Mouse (Mus musculus): Measurements from ENCODE around the gene Cog6.

The Cog6 gene

DNA sequence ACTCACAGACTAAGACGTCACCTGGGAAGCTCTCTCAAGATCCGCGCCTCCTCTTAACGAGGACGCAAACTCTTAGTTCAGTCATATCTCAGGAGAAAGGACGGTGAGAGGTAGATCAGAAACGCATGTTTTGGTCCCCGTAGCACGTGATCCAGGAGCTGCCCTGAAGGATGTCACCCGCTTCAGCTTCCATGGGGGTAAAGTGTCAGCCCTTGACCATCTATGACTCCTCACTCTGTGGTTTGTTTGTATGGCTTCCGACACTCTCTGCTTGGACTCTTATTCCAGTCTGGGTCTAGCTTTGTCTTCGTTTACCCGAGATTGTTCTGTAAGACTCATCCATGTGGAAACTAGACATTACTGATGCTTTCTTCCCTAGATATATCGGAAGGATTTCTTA, 54.6 kb downstream of the Cog6 start:
- no peak for DNase-seq (ENCODE audit: low read depth, low spot score)

DNA sequence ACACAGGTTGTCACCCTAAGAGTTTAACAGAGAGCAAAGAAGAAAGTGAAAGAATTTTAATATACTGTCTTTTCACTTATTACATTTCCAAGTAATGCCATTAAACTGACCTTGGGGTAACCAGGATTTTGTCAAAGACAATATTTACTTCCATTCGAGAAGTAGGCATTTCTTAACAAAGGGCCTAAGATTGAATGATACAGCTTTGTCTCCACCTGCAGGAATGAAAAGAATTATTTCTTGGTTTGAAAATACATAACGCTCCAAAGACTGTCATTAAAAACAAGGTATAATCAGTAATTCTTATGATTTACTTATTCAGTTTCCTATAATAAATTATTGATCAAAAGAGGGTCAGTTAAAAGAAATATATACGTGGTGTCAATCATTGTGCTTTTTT, 55.4 kb downstream of the Cog6 start:
- no peak for DNase-seq (ENCODE audit: low read depth, low spot score)

DNA sequence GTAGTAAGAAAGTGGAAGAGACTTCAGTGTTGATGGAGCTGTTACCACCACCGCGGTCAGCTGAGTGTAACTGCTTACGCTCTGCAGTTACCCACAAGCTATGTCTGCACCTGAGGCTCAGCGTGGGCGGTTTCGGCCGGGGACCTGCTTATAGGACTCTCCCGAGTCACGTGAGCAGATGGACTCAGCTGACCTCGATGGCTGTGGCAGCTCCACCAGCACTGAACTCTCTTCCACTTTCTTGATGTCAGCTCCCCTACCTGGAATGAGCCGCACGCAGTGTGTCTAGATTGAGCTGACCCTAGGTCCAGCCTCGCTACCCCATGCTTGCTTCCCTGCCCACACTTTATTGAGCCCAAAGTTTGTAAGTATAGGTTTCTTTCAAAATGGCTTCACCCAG, 56.1 kb downstream of the Cog6 start:
- DNase-seq (ENCODE audit: low read depth, low spot score): no peak

DNA sequence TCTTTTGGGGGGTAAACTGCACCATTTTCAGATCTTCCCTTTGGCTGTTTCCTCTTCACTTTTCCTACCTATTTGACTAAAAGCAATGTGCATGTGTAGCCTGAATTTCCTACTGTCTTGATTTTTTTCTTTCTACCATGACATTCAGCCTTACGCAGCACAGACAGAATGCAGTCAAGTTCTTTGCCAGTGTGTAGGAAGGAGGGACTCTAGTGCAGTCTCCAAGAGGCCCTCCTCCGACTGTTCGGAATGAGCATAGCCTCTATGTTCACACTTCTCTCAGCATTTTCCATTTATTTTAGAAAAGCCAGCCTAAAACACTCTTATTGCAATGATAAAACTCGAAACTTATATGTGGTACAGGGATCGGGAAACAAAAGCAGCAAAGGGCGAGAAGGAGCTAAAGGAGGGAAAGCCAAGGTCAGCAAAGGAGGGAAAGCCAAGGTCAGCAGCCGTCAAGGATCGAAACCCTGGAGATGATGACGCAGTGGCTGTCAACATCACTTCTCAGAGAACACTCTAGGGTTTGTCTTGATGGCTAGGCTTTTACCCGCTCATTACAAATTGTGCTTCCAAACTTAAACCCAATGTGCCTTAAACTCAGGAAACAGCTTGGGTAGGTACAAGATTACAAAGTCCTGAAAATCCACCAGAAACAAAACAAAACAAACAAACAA, 58.5 kb downstream of the Cog6 start:
- DNase-seq (ENCODE audit: low read depth, low spot score): no peak

DNA sequence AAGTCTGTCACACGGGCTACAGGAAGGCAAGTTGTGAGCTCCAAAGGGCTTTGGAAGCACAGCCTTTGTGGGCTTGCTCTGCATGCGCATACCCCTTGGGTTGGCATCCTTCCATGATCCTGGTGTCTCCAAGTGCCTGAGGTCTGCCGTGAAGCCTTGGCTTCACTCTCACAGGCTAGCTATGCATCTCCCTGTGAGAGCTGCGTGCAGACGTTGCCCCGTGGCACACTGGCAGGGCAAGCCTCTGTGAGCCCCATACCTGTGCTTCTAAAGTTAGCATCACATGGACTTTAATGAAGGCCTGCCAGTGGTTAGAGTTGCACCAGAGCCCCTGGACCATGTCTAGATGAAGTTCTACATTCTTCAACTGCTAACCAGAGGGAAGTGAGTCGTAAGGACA, 59.2 kb downstream of the Cog6 start:
- no peak for DNase-seq (ENCODE audit: low read depth, low spot score)

- DNase-seq (ENCODE audit: low read depth, low spot score): peak; percentile 93
Measured at GRCm38 (mm10) chr3:52956236-52956635, 60.8 kb downstream of the Cog6 start.

DNA sequence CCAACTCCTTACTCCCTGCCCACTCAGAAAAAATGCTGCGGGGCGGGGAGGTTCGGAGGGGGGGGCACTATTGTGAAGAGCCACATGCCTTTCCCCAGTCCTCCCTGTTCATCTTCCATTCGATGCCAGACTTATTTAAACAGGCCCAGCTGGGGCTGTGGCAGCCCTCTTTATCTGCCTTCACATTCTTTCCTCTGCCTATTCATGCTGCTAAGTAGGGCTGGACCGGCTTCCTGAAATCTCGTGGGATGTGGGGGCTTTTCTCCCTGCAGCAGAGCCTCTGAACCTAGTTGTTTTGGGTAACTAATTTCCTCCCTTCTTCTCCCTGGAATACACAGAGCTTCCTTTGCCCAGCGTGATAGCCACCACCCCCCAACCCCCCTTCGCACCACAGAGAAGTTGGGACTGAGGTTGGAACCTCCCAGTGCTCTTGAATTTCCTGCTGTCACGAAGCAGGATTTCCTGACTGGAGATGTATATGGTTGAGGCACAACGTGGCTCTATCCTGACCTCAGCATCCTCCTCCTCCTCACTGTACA, 61.5 kb downstream of the Cog6 start:
- DNase-seq (ENCODE audit: low read depth, low spot score): peak; percentile 95

- no peak for DNase-seq (ENCODE audit: low read depth, low spot score)
Measured at GRCm38 (mm10) chr3:52954656-52955055, 62.4 kb downstream of the Cog6 start.

DNA sequence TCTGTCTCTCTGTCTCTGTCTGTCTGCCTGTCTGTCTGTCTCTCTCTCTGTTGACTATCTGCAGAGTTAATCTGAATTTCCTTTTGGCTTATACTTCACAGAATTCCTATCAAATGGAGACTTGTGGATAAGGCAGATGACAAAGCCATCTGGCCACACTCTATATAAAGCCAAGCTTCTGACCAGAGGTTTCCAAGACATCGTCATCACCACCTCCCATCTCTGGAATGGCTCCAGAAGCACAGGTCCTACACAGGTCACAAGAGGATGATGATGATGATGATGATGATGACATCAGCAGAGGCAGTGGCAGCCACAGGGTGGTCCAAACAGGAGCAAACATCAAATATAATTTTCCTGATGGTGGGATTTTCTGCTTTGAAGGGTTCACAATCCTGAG, 63.2 kb downstream of the Cog6 start:
- DNase-seq (ENCODE audit: low read depth, low spot score): no peak

- DNase-seq (ENCODE audit: low read depth, low spot score): no peak
Measured at GRCm38 (mm10) chr3:52948824-52949223, 68.2 kb downstream of the Cog6 start.

DNA sequence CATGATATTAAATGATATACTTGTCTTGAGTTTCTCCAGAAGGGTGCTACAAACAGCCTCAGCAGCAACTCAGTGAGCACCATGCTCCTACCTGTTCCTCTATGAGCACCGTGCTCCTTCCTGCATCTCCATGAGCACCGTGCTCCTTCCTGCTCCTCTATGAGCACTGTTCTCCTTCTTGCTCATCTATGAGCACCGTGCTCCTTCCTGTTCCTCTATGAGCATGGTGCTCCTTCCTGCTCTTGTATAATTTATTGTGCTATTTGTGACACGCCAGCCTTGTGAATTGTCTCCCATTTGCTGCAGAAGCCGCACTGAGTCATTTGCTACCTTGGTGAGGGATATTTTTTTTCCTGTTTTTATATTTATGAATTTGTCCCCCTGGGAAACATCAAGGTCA, 69.6 kb downstream of the Cog6 start:
- DNase-seq (ENCODE audit: low read depth, low spot score): no peak

DNA sequence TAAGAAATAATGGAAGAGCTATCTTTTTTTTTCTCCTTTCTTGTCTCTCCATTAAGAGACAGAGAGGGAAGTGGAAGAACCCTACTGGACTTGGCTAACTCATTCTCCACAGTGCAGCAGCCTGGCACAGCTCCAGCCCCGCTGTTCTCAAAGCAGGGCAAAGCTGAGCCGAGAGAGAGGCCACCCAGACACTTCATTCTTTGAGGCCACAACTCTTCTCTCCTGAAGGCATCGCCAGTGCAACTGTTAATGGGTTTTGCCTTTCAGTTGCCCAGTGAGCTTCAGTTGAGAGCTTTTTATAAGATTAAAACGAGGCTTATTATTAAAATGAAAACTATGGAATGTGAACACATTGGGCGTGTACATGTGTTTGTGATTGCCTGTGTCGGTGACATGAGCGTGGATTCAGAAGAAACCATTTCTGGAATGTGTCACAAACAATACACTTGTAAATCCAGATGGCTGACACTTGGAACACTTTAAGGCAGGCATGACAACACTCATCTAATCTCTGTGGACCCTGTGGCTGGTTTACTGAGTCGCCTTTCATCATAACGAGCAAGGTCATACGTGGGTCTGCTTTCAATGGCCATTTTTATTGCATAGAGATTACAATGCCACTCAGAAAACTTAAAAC, 76.1 kb downstream of the Cog6 start:
- no peak for DNase-seq (ENCODE audit: low read depth, low spot score)

- no peak for DNase-seq (ENCODE audit: low read depth, low spot score)
Measured at GRCm38 (mm10) chr3:52938398-52938797, 78.6 kb downstream of the Cog6 start.

DNA sequence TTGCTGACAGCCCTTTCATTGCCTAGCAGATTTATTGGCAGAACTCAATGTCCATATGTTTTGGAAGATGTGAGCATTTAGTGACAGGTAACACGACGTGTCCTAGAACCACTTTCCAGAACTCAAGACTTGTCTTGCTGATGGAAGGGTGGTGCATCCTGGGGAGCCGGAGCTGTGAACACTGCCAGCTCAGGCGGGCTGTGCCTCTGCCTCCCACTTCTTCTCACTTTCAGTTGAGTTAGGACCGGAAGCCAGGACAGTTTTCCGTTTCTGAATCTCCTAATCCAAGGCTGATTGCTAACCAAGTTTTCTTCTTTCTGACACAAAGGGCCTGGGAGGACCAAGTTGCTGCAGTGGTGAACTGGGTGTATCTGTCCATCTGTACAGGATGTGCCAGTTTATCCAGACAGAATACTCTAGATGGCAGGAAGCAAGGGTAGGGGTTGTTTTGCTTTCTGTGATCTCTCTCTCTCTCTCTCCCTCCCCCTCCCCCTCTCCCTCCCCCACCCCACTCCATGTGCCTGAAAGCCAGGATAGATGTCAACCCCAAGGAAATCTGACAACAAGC, 79.2 kb downstream of the Cog6 start:
- DNase-seq (ENCODE audit: low read depth, low spot score): no peak

GRCm38 (mm10) chr3:52931956-52932355, 85.1 kb downstream of the Cog6 start:
- no peak for DNase-seq (ENCODE audit: low read depth, low spot score)
